Mouse (Mus musculus) cortical plate, adult 2 months (tissue): ENCODE results near the gene Erf.

Source experiments
- CTCF ChIP-seq: fragments of 200-500 bp; IDR thresholded peaks from 2 replicates; pipeline ENCODE4 v1.5.1; 2011; ENCODE audit warnings: mild to moderate bottlenecking, control low read depth, low read length; ENCODE audit not compliant: insufficient read depth; ENCODE audit errors: extremely low read depth
- POLR2A ChIP-seq: fragments of 200-500 bp; IDR thresholded peaks from 2 replicates; pipeline ENCODE4 v1.6.1; 2011; ENCODE audit warnings: mild to moderate bottlenecking, low read length, control low read depth; ENCODE audit not compliant: insufficient read depth; ENCODE audit errors: extremely low read depth

DNA sequence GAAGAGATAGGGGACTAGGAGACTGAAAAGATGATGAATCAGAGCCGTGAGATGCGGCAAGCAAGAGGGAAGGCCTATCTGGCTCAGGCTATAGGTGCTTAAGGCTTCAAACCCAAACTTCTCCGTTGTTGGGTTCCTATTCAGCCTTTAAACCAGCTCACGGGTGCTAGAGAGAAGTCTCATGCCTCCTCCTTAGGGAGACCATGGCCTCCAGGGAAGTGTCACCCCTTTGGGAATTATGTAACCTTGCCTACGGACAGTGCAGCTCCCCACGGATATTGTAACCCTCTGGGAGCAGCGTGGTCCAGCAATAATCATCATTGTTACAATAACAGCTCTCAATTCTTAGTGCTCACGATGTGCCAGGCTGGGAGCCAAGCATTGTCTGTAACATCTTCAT lies 1.3 kb upstream of the Erf start:
- no peak for TF ChIP-seq CTCF
- no peak for TF ChIP-seq POLR2A
